Mouse (Mus musculus): ENCODE data around the gene Smtnl2.

GRCm38 (mm10) chr11:72435694-72436045, 24.2 kb upstream of the Smtnl2 start:
- TF ChIP-seq POLR2A (IDR thresholded peaks at IDR 0.05; ENCODE audit: extremely low read depth, insufficient read depth, low read length): no peak
- no peak for TF ChIP-seq CTCF (IDR thresholded peaks at IDR 0.05; ENCODE audit: low read depth, low read length)
